Mouse (Mus musculus): ENCODE data around the gene 2200002D01Rik. TPM values are rescaled to one million over a fixed set of nuclear protein-coding genes. Genes with fewer than 3 reads are reported as not detected.

The 2200002D01Rik gene
- total RNA-seq, 2 experiments from 2014 or later, result 0.80 TPM; not detected in 1

GRCm38 (mm10) chr7:29281201-29282073 is 33.2 kb upstream of the 2200002D01Rik start, which contains the start of gene Spint2:
Gene Spint2, minus strand, starts transcription at chr7:29281912.
- intact Hi-C loops (cut with DNase I), result no loop called here
- DNase-seq, result peak; percentile 60

GRCm38 (mm10) chr7:29280801-29281200 is 32.5 kb upstream of the 2200002D01Rik start:
- DNase-seq, result no peak
- intact Hi-C loops (cut with DNase I), result no loop called here

- intact Hi-C loops (cut with DNase I), result no loop called here
- no peak for DNase-seq
Observed at GRCm38 (mm10) chr7:29279924-29280323, 31.7 kb upstream of the 2200002D01Rik start.

- no peak for DNase-seq
- intact Hi-C loops (cut with DNase I), result no loop called here
Observed at GRCm38 (mm10) chr7:29279261-29279660, 31.0 kb upstream of the 2200002D01Rik start.

GRCm38 (mm10) chr7:29277510-29277909 is 29.2 kb upstream of the 2200002D01Rik start:
- DNase-seq, result no peak

GRCm38 (mm10) chr7:29276715-29277114 is 28.4 kb upstream of the 2200002D01Rik start:
- intact Hi-C loops (cut with DNase I), result no loop called here
- DNase-seq, result no peak

More at GRCm38 (mm10) chr7:29277510-29277909, 29.2 kb upstream of the 2200002D01Rik start:
- intact Hi-C loops (cut with DNase I), result no loop called here

- intact Hi-C loops (cut with DNase I), result no loop called here
- no peak for DNase-seq
Observed at GRCm38 (mm10) chr7:29271687-29272465, 23.6 kb upstream of the 2200002D01Rik start.

GRCm38 (mm10) chr7:29270445-29270844 is 22.2 kb upstream of the 2200002D01Rik start:
- no peak for DNase-seq
- intact Hi-C loops (cut with DNase I), result no loop called here

GRCm38 (mm10) chr7:29266931-29267330 is 18.7 kb upstream of the 2200002D01Rik start:
- intact Hi-C loops (cut with DNase I), result no loop called here
- no peak for DNase-seq

- DNase-seq, result no peak
- intact Hi-C loops (cut with DNase I), result no loop called here
Observed at GRCm38 (mm10) chr7:29265636-29266035, 17.4 kb upstream of the 2200002D01Rik start.

GRCm38 (mm10) chr7:29263831-29264230 is 15.6 kb upstream of the 2200002D01Rik start:
- intact Hi-C loops (cut with DNase I), result no loop called here
- no peak for DNase-seq

- DNase-seq, result no peak
- intact Hi-C loops (cut with DNase I), result no loop called here
Observed at GRCm38 (mm10) chr7:29262151-29262550, 13.9 kb upstream of the 2200002D01Rik start.

GRCm38 (mm10) chr7:29259781-29260730 is 11.8 kb upstream of the 2200002D01Rik start:
- DNase-seq, result no peak
- intact Hi-C loops (cut with DNase I), result no loop called here

GRCm38 (mm10) chr7:29257368-29257767 is 9.1 kb upstream of the 2200002D01Rik start:
- no peak for DNase-seq
- intact Hi-C loops (cut with DNase I), result no loop called here

- intact Hi-C loops (cut with DNase I), result no loop called here
- DNase-seq, result no peak
Observed at GRCm38 (mm10) chr7:29255875-29256274, 7.6 kb upstream of the 2200002D01Rik start.

GRCm38 (mm10) chr7:29253842-29254241 is 5.6 kb upstream of the 2200002D01Rik start:
- intact Hi-C loops (cut with DNase I), result no loop called here
- DNase-seq, result no peak

GRCm38 (mm10) chr7:29251166-29251565 is 2.9 kb upstream of the 2200002D01Rik start:
- DNase-seq, result no peak
- intact Hi-C loops (cut with DNase I), result no loop called here

- no peak for DNase-seq
- intact Hi-C loops (cut with DNase I), result loop anchor here (10.0 kb wide), 1 partner anchor 47 kb away; no protein-coding TSS in a partner anchor
Observed at GRCm38 (mm10) chr7:29247706-29248105, 560 bp downstream of the 2200002D01Rik start.

GRCm38 (mm10) chr7:29247314-29247700 is 959 bp downstream of the 2200002D01Rik start:
- peak; percentile 75 for DNase-seq
- intact Hi-C loops (cut with DNase I), result loop anchor here (10.0 kb wide), 1 partner anchor 47 kb away; no protein-coding TSS in a partner anchor

GRCm38 (mm10) chr7:29246619-29247313 is 1.5 kb downstream of the 2200002D01Rik start:
- intact Hi-C loops (cut with DNase I), result loop anchor here (10.0 kb wide), 1 partner anchor 48 kb away; no protein-coding TSS in a partner anchor

More at GRCm38 (mm10) chr7:29246619-29247313, 1.5 kb downstream of the 2200002D01Rik start:
- no peak for DNase-seq

Data from left cerebral cortex, postnatal 4 days (tissue).